Mouse (Mus musculus) colon, adult 2 months (tissue): Measurements from ENCODE around the gene Vmn1r199. TPM values are rescaled to one million over a fixed set of nuclear protein-coding genes. Genes with fewer than 3 reads are reported as not detected.

Experiments
- polyA plus RNA-seq: library from polyadenylated mRNA; depleted of rRNA; stranded (reverse); fragments of >200 nt; gene quantifications from 2 replicates; pipeline ENCODE4 v1.2.3, GENCODE M21; 2012; rRNA removed

Vmn1r199 gene
- polyA plus RNA-seq: not detected in 2 replicates

GRCm38 (mm10) chr13:22379518-22379917 lies at the start of gene Vmn1r199:
Gene Vmn1r199 (plus strand): TSS chr13:22379818.

GRCm38 (mm10) chr13:22350064-22350463 lies 29.6 kb upstream of the Vmn1r199 start, which contains the start of gene Vmn1r198:
Gene Vmn1r198 (plus strand): TSS chr13:22350364.

GRCm38 (mm10) chr13:22390073-22390472 lies 10.5 kb downstream of the Vmn1r199 start, which contains the start of gene Vmn1r200:
Gene Vmn1r200 (plus strand): TSS chr13:22390373.

Other genes with a start within 250 kb of the Vmn1r199 start
- not detected in 2 replicates for gene Vmn1r191, start 195.8 kb upstream of the Vmn1r199 start, polyA plus RNA-seq
- not detected in 2 replicates for gene Vmn1r192, start 188.7 kb upstream of the Vmn1r199 start, polyA plus RNA-seq
- gene Vmn1r193, start 156.7 kb upstream of the Vmn1r199 start, polyA plus RNA-seq: not detected in 2 replicates
- gene Vmn1r194, start 135.6 kb upstream of the Vmn1r199 start, polyA plus RNA-seq: not detected in 2 replicates
- gene Vmn1r195, start 109.3 kb upstream of the Vmn1r199 start, polyA plus RNA-seq: not detected in 2 replicates
- not detected in 2 replicates for gene Vmn1r196, start 89.9 kb upstream of the Vmn1r199 start, polyA plus RNA-seq
- gene Vmn1r197, start 55.2 kb upstream of the Vmn1r199 start, polyA plus RNA-seq: not detected in 2 replicates
- not detected in 2 replicates for gene Vmn1r198, start 29.5 kb upstream of the Vmn1r199 start, polyA plus RNA-seq
- gene Vmn1r200, start 10.6 kb downstream of the Vmn1r199 start, polyA plus RNA-seq: not detected in 2 replicates
- not detected in 2 replicates for gene Vmn1r201, start 92.1 kb downstream of the Vmn1r199 start, polyA plus RNA-seq
- gene Vmn1r202, start 125.6 kb downstream of the Vmn1r199 start, polyA plus RNA-seq: not detected in 2 replicates
- not detected in 2 replicates for gene Vmn1r203, start 138.3 kb downstream of the Vmn1r199 start, polyA plus RNA-seq
- not detected in 2 replicates for gene Vmn1r204, start 173.4 kb downstream of the Vmn1r199 start, polyA plus RNA-seq
- not detected in 2 replicates for gene Vmn1r205, start 213.2 kb downstream of the Vmn1r199 start, polyA plus RNA-seq
- gene Vmn1r206, start 244.4 kb downstream of the Vmn1r199 start, polyA plus RNA-seq: not detected in 2 replicates